Mouse (Mus musculus) stomach, postnatal 0 days (tissue): ENCODE results near the gene Fam98a. TPM values are rescaled to one million over a fixed set of nuclear protein-coding genes. Genes with fewer than 3 reads are reported as not detected.

Source experiments
- ATAC-seq: fragments of 200-750 bp; cut with Nextera tagmentation; 2 replicates; pipeline ENCODE4 v1.8.0; 2017; ENCODE audit not compliant: low FRiP score, low TSS enrichment
- DNase-seq: peaks from one replicate; pipeline ENCODE4 v3.0.0-alpha.2; 2016; ENCODE audit warnings: low spot score
- H3K27ac ChIP-seq: fragments of 300-500 bp; sonication (generic); replicated peaks from 2 replicates; pipeline ENCODE4 v1.5.1; 2014; ENCODE audit warnings: mild to moderate bottlenecking, control low read depth
- H3K27me3 ChIP-seq: fragments of 300-500 bp; sonication (generic); 2 replicates; pipeline ENCODE4 v1.6.1; 2014; ENCODE audit warnings: low read length; ENCODE audit not compliant: control insufficient read depth, insufficient read depth
- H3K36me3 ChIP-seq: fragments of 300-500 bp; sonication (generic); 2 replicates; pipeline ENCODE4 v1.6.1; 2014; ENCODE audit warnings: low read length, mixed read lengths; ENCODE audit not compliant: control insufficient read depth, insufficient read depth
- H3K4me1 ChIP-seq: fragments of 300-500 bp; sonication (generic); replicated peaks from 2 replicates; pipeline ENCODE4 v1.6.1; 2014; ENCODE audit warnings: antibody characterized with exemption; ENCODE audit not compliant: control insufficient read depth, insufficient read depth
- H3K4me2 ChIP-seq: fragments of 300-500 bp; sonication (generic); replicated peaks from 2 replicates; pipeline ENCODE4 v1.6.1; 2014; ENCODE audit warnings: low read depth, mild to moderate bottlenecking, control low read depth, moderate library complexity
- H3K4me3 ChIP-seq: fragments of 300-500 bp; sonication (generic); 2 replicates; pipeline ENCODE4 v1.5.1; 2014; ENCODE audit warnings: low read depth, low read length, control low read depth
- H3K9ac ChIP-seq: fragments of 300-500 bp; sonication (generic); 2 replicates; pipeline ENCODE4 v1.6.1; 2014; ENCODE audit warnings: mild to moderate bottlenecking, low read length, control low read depth, mixed read lengths
- H3K9me3 ChIP-seq: fragments of 300-500 bp; sonication (generic); 2 replicates; pipeline ENCODE4 v1.6.1; 2016; ENCODE audit warnings: low read length; ENCODE audit not compliant: control insufficient read depth
- CTCF ChIP-seq: IDR thresholded peaks from 2 replicates; pipeline ENCODE4 v1.5.1; 2016; ENCODE audit warnings: antibody characterized with exemption, low read depth, mild to moderate bottlenecking, moderate library complexity
- EP300 ChIP-seq: optimal IDR thresholded peaks from 2 replicates; pipeline ENCODE3; 2016; ENCODE audit warnings: antibody characterized with exemption
- WGBS: fragments of 180-500 bp; shearing (Covaris S2); extraction: QIAGEN DNeasy Blood & Tissue Kit; methylation state at CpG from one replicate; pipeline ENCODE4 v1.1.7; 2014; 5-methylcytosine and 5-hydroxymethylcytosine counted together
- polyA plus RNA-seq: library from polyadenylated mRNA; unstranded; fragments of >200 nt; fragmentation: Nextera tagmentation; extraction: Ambion mirVana; gene quantifications from 2 replicates; pipeline ENCODE4 v1.2.1, GENCODE M21; 2015

Fam98a gene
- polyA plus RNA-seq, 1 experiment from 2014 or later: 15.6 TPM

DNA sequence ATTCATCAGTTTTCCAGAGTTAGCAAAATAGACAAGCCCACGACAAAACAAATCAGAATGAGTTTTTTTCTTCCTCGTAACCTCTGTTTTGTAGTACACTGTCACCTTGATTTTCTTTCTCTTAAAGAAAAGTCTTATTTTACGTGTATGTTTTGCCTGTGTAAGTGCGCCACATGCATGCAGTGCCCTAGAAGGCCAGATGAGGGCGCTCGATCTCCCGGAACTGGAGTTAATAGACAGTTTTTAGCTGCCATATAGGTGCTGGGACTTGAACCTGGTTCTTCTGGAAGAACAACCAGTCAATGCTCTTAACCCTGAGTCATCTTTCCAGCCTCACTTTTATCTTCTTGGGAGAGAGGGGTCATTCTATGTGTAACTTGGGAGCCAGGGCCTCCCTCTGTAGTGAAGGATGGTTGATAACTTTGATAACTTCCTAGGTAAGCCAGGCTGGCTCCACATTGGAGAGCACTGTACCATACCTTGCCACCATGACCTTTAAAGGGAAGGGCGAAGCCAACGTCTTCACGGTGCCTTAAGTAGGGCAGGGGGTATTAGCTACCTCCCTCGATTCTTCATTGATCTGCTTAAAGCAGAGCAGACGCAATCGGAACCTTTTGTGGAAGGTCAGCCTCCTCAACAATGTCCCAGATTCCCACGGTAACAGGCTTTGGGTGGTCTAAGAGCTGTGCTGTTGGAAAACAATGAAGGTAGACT lies 22.4 kb downstream of the Fam98a start:
- WGBS: 94% methylated on average over 14 of the region's 14 CpGs

DNA sequence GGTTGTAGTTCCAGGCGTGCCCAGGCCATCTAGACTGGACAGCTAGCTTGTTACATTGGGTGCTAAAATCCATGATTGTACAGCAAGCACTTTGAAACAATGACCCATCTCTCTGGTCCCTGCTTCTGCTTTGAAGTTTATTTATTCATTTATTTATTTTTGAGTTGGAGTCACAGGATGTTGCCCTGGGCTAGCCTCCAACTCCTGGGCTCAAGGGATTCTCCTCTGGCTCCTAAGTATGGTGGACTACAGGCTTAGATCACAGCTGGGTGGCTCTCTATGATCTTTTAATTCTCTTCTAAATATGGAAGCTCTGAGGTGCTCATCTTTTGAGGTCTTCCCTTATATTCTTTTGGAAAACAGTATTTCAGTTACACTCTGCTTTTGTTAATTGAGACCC lies 25.3 kb downstream of the Fam98a start:
- H3K9ac ChIP-seq: no peak overlapping the region
- 78% methylated on average over 1 of the region's 1 CpGs for WGBS

More for the DNA sequence above, 22.4 kb downstream of the Fam98a start:
- no peak for ATAC-seq
- no peak overlapping the region for H3K9ac ChIP-seq
- no peaks in the 10 kb centered on the region for H3K36me3 ChIP-seq
- H3K27me3 ChIP-seq: no peaks in the 10 kb centered on the region
- DNase-seq: no peak
- no peaks in the 10 kb centered on the region for H3K4me1 ChIP-seq
- TF ChIP-seq CTCF (peak; percentile 20), EP300 (no peak)
- H3K27ac ChIP-seq: no peak overlapping the region
- H3K4me3 ChIP-seq: no peak overlapping the region
- no peak overlapping the region for H3K4me2 ChIP-seq
- H3K9me3 ChIP-seq: no peaks in the 10 kb centered on the region

GRCm38 (mm10) chr17:75523812-75524211 lies 27.9 kb downstream of the Fam98a start:
- Histone ChIP-seq H3K27me3 (no peaks in the 10 kb centered on the region), H3K4me3 (no peak overlapping the region), H3K27ac (no peak overlapping the region), H3K9ac (no peak overlapping the region), H3K36me3 (no peaks in the 10 kb centered on the region), H3K9me3 (no peaks in the 10 kb centered on the region), H3K4me2 (no peak overlapping the region), H3K4me1 (no peaks in the 10 kb centered on the region)
- DNase-seq (no peak), ATAC-seq (no peak)
- WGBS: 74% methylated on average over 3 of the region's 3 CpGs
- no peak for TF ChIP-seq EP300

More for the DNA sequence above, 25.3 kb downstream of the Fam98a start:
- no peaks in the 10 kb centered on the region for H3K36me3 ChIP-seq
- H3K27ac ChIP-seq: no peak overlapping the region
- H3K4me2 ChIP-seq: no peak overlapping the region
- no peak for ATAC-seq
- no peak for TF ChIP-seq CTCF
- no peak for TF ChIP-seq EP300
- H3K9me3 ChIP-seq: no peaks in the 10 kb centered on the region
- H3K4me1 ChIP-seq: no peaks in the 10 kb centered on the region
- H3K27me3 ChIP-seq: no peaks in the 10 kb centered on the region
- no peak overlapping the region for H3K4me3 ChIP-seq
- no peak for DNase-seq

DNA sequence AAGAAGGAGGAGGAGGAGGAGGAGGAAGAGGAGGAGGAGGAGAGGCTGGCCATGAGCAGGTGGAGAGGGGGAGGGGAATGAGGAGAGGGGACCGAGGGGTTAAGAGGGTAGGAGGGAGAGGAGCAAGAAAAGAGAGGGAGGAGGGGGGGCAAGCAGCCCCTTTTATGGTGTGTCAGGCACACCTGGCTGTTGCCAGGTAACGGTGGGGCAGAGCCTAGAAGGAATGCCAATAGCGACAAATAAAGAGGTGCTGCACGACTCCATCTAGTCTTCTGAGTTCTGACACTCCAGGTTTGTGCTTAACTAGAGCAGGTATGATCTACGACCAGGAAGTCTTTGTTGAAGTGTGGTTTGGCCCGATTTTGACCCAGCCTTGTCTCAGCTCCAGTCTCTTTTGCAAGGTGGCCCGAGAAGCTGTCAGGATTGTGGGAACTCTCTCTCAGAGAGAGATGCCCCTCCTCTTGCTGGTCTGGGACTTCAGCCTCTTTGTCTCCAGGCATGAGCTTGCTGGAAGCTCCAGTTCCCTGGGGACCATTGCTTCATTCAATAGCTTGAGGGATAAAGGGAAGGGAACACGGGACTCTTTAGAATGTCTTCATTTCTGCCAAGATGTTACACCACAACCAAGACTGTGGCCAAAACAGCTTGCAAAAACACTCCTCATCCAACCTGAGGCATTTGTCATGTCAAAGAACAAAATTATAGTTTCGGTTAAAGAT lies 29.2 kb downstream of the Fam98a start:
- H3K4me2 ChIP-seq: no peak overlapping the region
- 21% methylated on average over 9 of the region's 9 CpGs for WGBS
- H3K36me3 ChIP-seq: no peaks in the 10 kb centered on the region
- H3K4me1 ChIP-seq: no peaks in the 10 kb centered on the region
- no peak overlapping the region for H3K4me3 ChIP-seq
- H3K27ac ChIP-seq: no peak overlapping the region
- H3K27me3 ChIP-seq: no peaks in the 10 kb centered on the region
- no peak for ATAC-seq
- no peak for DNase-seq
- no peaks in the 10 kb centered on the region for H3K9me3 ChIP-seq
- H3K9ac ChIP-seq: no peak overlapping the region
- TF ChIP-seq CTCF: no peak
- no peak for TF ChIP-seq EP300

DNA sequence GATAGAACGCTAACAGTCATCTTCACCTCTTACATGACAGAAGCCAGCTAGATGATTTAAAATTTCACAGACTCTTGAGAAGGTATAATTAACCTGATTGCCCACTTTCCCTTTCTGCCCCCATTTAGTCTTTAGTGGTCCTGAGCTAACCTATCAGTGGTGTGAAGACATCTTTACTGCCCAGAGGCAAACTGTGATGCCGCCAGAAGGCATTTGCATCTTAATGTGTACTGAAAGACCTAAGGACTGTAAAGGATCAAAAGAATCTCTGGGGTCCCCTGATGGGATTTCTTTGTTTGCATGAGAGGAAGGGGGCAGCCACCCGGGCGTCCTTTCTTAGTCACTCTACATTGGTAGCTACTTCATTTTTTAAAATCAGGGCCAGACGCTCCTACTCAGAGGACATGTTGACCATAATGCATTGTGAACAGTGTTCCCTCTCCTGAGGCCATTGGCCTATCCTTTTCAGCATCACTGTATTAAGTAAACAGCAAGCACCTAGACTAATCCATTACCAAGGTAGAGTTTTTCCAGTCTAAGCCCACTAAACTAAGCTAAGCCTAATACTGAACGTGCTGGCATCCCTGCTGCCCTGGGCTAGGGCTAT lies 30.4 kb downstream of the Fam98a start:
- TF ChIP-seq EP300: no peak
- no peak for TF ChIP-seq CTCF
- Histone ChIP-seq H3K27ac (no peak overlapping the region), H3K36me3 (no peaks in the 10 kb centered on the region), H3K4me2 (no peak overlapping the region), H3K27me3 (no peaks in the 10 kb centered on the region), H3K9ac (no peak overlapping the region), H3K4me1 (no peaks in the 10 kb centered on the region), H3K9me3 (no peaks in the 10 kb centered on the region), H3K4me3 (no peak overlapping the region)
- DNase-seq (no peak), ATAC-seq (no peak)
- WGBS: 52% methylated on average over 6 of the region's 6 CpGs
